Mouse (Mus musculus): Measurements from ENCODE around the gene Cstf1. TPM values are rescaled to one million over a fixed set of nuclear protein-coding genes. Genes with fewer than 3 reads are reported as not detected.
A peak's percentile ranks its signal among the peaks of the same experiment; 100 is the strongest.

Cstf1 gene
- polyA plus RNA-seq, 1 experiment, result 12.8 TPM

DNA sequence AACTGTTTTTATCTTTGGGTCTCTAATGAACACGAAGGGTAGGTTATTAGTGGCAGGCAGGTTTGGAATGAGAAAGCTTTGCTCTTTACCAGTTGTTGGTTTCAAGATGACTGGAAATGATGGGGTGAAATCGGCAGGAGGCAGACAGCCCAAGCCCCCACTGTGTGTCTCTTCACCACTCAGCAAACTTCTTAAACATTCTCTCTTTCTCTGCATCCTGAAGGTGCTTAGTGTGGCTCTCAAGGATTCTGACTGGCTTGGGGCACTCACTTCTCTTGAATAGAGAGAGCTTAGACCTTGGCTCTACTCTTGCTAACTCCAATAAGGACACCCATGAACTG lies 23.5 kb downstream of the Cstf1 start:
- Histone ChIP-seq H3K4me1 (ENCODE audit: control insufficient read depth, insufficient read depth, insufficient read length, low read length) (no peaks in the 10 kb centered on the region), H3K4me3 (ENCODE audit: insufficient read depth, low read depth, low read length) (peak overlapping the region; percentile 46), H3K27ac (replicated peaks; ENCODE audit: low read depth, low read length) (peak overlapping the region; percentile 68; the same call in 1 of the 2 replicates)

DNA sequence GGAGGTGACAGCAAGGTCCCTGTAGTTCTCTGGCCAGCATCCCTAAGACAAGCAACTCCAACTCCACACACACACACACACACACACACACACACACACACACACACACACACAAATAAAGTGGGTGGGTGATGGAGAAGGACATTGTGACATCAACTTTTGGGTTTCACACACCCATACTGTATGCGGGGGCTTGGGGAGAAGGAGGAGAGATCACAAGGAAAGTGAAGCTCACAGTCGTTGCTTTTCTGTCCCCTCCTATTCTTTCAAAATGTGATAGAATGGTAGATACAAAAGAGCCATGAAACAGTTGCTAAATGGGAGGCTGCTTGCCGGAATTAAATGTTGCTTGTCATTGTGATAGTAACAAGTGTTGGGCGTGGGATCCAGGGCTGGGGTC lies 24.2 kb downstream of the Cstf1 start:
- peak overlapping the region; percentile 46; the same call in 1 of the 2 replicates for H3K4me3 ChIP-seq (ENCODE audit: insufficient read depth, low read depth, low read length)
- H3K4me1 ChIP-seq (ENCODE audit: control insufficient read depth, insufficient read depth, insufficient read length, low read length), result 0 out of 2 replicates have a peak, but pooled peaks cover 1% of the 10 kb centered on the region
- H3K27ac ChIP-seq (replicated peaks; ENCODE audit: low read depth, low read length), result peak overlapping the region; percentile 39

GRCm38 (mm10) chr2:172395961-172396360 lies 25.5 kb downstream of the Cstf1 start:
- Histone ChIP-seq H3K4me1 (ENCODE audit: control insufficient read depth, insufficient read depth, insufficient read length, low read length) (peaks cover 5% of the 10 kb centered on the region; the same call in 1 of the 2 replicates), H3K27ac (replicated peaks; ENCODE audit: low read depth, low read length) (no peak overlapping the region), H3K4me3 (ENCODE audit: insufficient read depth, low read depth, low read length) (no peak overlapping the region)

GRCm38 (mm10) chr2:172399901-172400300 lies 29.4 kb downstream of the Cstf1 start:
- peaks cover 5% of the 10 kb centered on the region; the same call in 1 of the 2 replicates for H3K4me1 ChIP-seq (ENCODE audit: control insufficient read depth, insufficient read depth, insufficient read length, low read length)
- H3K27ac ChIP-seq (replicated peaks; ENCODE audit: low read depth, low read length), result peak overlapping the region; percentile 75
- no peak overlapping the region for H3K4me3 ChIP-seq (ENCODE audit: insufficient read depth, low read depth, low read length)

GRCm38 (mm10) chr2:172401116-172401825 lies 30.8 kb downstream of the Cstf1 start:
- Histone ChIP-seq H3K4me3 (ENCODE audit: insufficient read depth, low read depth, low read length) (no peak overlapping the region), H3K27ac (replicated peaks; ENCODE audit: low read depth, low read length) (peak overlapping the region; percentile 80), H3K4me1 (ENCODE audit: control insufficient read depth, insufficient read depth, insufficient read length, low read length) (peaks cover 5% of the 10 kb centered on the region; the same call in 1 of the 2 replicates)

DNA sequence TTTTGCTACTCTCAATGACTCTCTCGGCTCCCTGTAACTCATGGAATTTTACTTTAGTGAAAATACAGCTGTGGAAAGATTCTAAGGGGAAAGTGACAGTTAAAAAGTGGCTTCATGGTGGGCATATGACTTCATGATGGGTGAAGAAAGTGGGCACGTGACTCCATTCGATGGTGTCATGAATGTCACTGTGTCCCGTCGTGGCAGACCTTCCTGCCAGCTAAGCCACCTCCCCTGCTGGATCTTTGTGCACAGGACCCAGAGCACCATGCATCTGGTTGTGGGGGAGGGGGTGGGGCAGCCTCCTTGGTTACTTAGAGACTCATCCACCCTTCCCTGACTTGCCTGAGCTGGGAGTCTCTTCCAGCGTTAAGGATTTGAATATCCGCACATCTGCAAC lies 33.8 kb downstream of the Cstf1 start:
- H3K27ac ChIP-seq (replicated peaks; ENCODE audit: low read depth, low read length), result no peak overlapping the region
- peaks cover 5% of the 10 kb centered on the region; the same call in 1 of the 2 replicates for H3K4me1 ChIP-seq (ENCODE audit: control insufficient read depth, insufficient read depth, insufficient read length, low read length)
- no peak overlapping the region for H3K4me3 ChIP-seq (ENCODE audit: insufficient read depth, low read depth, low read length)

DNA sequence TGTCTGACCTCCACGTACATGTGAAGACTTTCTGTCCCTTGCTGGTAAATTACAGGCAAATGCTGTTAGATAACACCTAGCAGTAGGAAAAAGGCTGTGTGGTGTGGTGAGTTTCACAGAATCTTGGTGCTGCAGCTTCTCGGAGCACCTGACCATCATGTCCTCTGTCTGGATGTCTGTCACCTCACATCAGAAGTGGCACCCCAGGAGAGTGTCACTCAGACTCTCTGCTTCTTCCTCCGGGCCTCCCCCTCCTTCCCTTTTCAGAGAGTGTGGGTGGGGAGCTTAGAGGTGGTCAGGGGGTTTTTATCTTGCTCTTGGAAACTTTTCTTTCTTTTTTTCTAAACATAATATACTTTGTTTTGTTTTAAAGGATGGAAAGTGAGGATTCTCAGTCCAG lies 34.5 kb downstream of the Cstf1 start:
- Histone ChIP-seq H3K4me3 (ENCODE audit: insufficient read depth, low read depth, low read length) (no peak overlapping the region), H3K27ac (replicated peaks; ENCODE audit: low read depth, low read length) (no peak overlapping the region), H3K4me1 (ENCODE audit: control insufficient read depth, insufficient read depth, insufficient read length, low read length) (peaks cover 2% of the 10 kb centered on the region; the same call in 1 of the 2 replicates)

DNA sequence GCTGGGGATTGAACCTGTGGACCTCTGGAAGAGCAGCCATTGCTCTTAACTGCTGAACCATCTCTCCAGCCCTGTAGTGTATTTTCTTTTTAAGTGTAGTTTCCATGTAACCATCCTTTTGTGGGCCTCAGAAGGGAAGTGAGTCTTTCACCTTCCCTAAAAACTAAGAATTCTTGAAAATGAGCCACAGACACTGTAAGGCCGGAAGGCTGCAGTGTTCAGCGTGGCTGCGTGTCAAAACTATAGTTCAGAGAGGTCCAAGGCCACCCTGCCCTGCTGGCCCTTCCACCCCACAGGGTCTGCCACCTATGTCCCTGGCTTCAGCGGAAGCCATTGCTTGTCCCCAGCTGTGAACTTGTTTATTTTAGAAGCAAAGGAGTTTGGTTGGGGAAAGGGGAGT lies 35.7 kb downstream of the Cstf1 start:
- H3K4me1 ChIP-seq (ENCODE audit: control insufficient read depth, insufficient read depth, insufficient read length, low read length), result no peaks in the 10 kb centered on the region
- peak overlapping the region; percentile 27; the same call in 1 of the 2 replicates for H3K27ac ChIP-seq (replicated peaks; ENCODE audit: low read depth, low read length)
- no peak overlapping the region for H3K4me3 ChIP-seq (ENCODE audit: insufficient read depth, low read depth, low read length)

GRCm38 (mm10) chr2:172407499-172407898 lies 37.0 kb downstream of the Cstf1 start:
- Histone ChIP-seq H3K4me1 (ENCODE audit: control insufficient read depth, insufficient read depth, insufficient read length, low read length) (no peaks in the 10 kb centered on the region), H3K27ac (replicated peaks; ENCODE audit: low read depth, low read length) (no peak overlapping the region), H3K4me3 (ENCODE audit: insufficient read depth, low read depth, low read length) (no peak overlapping the region)

GRCm38 (mm10) chr2:172410686-172411085 lies 40.2 kb downstream of the Cstf1 start:
- Histone ChIP-seq H3K4me3 (ENCODE audit: insufficient read depth, low read depth, low read length) (no peak overlapping the region), H3K27ac (replicated peaks; ENCODE audit: low read depth, low read length) (no peak overlapping the region), H3K4me1 (ENCODE audit: control insufficient read depth, insufficient read depth, insufficient read length, low read length) (no peaks in the 10 kb centered on the region)

GRCm38 (mm10) chr2:172411091-172411490 lies 40.6 kb downstream of the Cstf1 start:
- no peak overlapping the region for H3K27ac ChIP-seq (replicated peaks; ENCODE audit: low read depth, low read length)
- no peak overlapping the region for H3K4me3 ChIP-seq (ENCODE audit: insufficient read depth, low read depth, low read length)
- H3K4me1 ChIP-seq (ENCODE audit: control insufficient read depth, insufficient read depth, insufficient read length, low read length), result no peaks in the 10 kb centered on the region

DNA sequence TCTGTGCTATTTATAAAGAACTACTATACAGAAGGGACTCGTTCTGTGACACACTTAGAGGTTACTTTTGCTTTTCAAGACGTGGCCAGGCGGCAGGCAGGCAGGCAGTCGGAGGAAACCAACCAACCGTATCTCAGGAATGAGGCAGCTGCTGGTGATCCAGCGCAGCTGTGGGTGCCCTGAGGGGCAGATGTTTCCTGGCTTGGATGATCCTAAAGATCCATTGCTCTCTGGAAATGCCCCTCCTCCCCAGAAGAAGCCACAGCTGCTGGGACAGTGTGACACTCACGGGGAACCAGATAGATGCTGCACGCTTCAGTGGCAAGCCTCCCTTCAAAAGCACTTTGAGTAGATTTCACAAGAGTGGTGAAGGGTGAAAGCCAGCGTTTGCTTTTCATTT lies 42.0 kb downstream of the Cstf1 start:
- H3K4me3 ChIP-seq (ENCODE audit: insufficient read depth, low read depth, low read length), result no peak overlapping the region
- H3K4me1 ChIP-seq (ENCODE audit: control insufficient read depth, insufficient read depth, insufficient read length, low read length), result no peaks in the 10 kb centered on the region
- no peak overlapping the region for H3K27ac ChIP-seq (replicated peaks; ENCODE audit: low read depth, low read length)

GRCm38 (mm10) chr2:172413273-172413672 lies 42.8 kb downstream of the Cstf1 start:
- H3K27ac ChIP-seq (replicated peaks; ENCODE audit: low read depth, low read length), result no peak overlapping the region

DNA sequence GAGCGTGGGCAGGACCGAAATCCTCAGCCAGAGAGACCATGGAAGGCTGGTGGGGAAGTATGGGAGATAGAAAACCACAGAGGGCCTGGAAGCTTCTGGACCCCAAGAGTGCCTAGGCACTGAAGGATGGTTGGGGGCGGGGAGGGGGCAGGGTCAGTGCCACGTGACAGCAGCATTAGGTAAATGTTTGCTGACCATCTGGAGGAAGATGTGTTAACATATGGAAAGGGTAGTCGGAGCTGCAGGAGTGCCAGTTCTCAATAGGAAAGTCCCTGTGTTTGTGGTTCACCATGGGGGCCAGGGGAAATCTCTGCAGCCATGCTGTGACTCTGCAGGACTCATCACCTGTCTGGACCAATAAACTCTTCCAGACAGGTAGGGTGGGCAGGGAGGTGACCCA lies 43.4 kb downstream of the Cstf1 start:
- no peaks in the 10 kb centered on the region for H3K4me1 ChIP-seq (ENCODE audit: control insufficient read depth, insufficient read depth, insufficient read length, low read length)
- H3K27ac ChIP-seq (replicated peaks; ENCODE audit: low read depth, low read length), result no peak overlapping the region
- H3K4me3 ChIP-seq (ENCODE audit: insufficient read depth, low read depth, low read length), result no peak overlapping the region

More at GRCm38 (mm10) chr2:172413273-172413672, 42.8 kb downstream of the Cstf1 start:
- no peak overlapping the region for H3K4me3 ChIP-seq (ENCODE audit: insufficient read depth, low read depth, low read length)
- H3K4me1 ChIP-seq (ENCODE audit: control insufficient read depth, insufficient read depth, insufficient read length, low read length), result no peaks in the 10 kb centered on the region

- Histone ChIP-seq H3K4me1 (ENCODE audit: control insufficient read depth, insufficient read depth, insufficient read length, low read length) (no peaks in the 10 kb centered on the region), H3K4me3 (ENCODE audit: insufficient read depth, low read depth, low read length) (no peak overlapping the region), H3K27ac (replicated peaks; ENCODE audit: low read depth, low read length) (no peak overlapping the region)
These were observed 45.7 kb downstream of the Cstf1 start for GRCm38 (mm10) chr2:172416218-172416617.

DNA sequence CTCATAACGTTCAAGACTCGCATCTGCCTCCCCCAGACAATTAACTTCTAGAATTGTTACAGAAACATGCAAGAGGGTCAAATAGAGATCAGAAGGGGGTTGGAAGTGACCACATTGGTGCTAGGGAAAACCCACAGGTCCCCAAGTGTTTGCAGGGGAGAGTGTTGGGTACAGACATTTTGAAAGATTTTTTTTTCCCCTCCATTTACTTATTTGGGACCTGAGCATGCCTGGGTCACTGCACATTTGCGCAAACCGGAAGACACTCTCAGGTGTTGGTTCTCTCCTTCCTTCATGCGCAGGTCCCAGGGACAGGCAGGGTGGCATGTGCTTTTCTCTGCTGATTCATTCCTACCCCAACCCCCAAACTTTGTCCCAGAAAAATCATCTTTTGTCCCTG lies 46.4 kb downstream of the Cstf1 start:
- Histone ChIP-seq H3K4me1 (ENCODE audit: control insufficient read depth, insufficient read depth, insufficient read length, low read length) (no peaks in the 10 kb centered on the region), H3K27ac (replicated peaks; ENCODE audit: low read depth, low read length) (no peak overlapping the region), H3K4me3 (ENCODE audit: insufficient read depth, low read depth, low read length) (no peak overlapping the region)

Data from brown adipose tissue, adult 24 weeks (tissue).